Mouse (Mus musculus): ENCODE measurements around the gene Brdt. TPM values are rescaled to one million over a fixed set of nuclear protein-coding genes. Genes with fewer than 3 reads are reported as not detected.
A peak's percentile ranks its signal among the peaks of the same experiment; 100 is the strongest.
"Not testable (repeated sequence)": the region's sequence is repeated elsewhere in the genome, so short reads cannot be mapped to it uniquely, and the experiment has no call there.

Gene Brdt
- total RNA-seq, 2 experiments from 2014 or later = 0.25 TPM; not detected in 1

DNA sequence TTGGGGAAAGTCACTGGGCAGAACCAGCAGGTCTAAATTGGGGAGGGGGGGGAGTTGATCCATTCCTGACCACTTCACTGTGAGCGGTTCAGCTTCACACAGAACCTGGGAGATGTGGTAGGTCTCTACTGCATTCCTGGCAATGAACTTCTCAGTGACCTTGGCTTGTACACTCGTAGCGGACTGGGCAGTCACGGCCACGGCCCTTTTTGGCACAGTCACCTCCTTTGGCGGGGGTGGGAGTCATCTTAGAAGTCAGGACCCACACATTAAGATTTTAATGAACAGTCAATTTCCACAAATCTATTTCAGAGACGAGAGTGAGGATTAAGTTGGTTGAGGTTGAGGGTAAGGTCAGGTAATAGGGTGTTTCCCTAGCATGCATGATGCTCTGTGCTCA lies 13.8 kb upstream of the Brdt start:
- no peak for ATAC-seq (ENCODE audit: poor library complexity, severe bottlenecking)

DNA sequence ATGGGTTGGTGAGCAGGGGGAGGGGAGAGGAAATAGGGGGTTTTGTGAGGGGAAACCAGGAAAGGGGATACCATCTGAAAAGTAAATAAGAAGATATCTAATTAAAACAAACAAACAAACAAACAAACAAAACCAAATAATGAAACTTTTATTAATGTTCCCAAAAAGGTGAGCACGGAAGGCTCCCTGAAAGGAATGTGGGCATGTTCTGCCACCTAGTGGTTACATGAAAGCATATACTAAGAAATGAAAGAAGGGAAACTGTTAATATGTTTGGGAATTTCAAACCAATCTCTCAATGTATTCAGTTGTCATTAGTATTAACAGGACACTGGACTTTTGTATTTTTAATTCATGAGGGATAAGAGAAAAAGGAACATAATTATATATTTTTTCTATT lies 10.3 kb upstream of the Brdt start:
- peak; percentile 54; the same call in 1 of the 2 replicates for ATAC-seq (ENCODE audit: poor library complexity, severe bottlenecking)

DNA sequence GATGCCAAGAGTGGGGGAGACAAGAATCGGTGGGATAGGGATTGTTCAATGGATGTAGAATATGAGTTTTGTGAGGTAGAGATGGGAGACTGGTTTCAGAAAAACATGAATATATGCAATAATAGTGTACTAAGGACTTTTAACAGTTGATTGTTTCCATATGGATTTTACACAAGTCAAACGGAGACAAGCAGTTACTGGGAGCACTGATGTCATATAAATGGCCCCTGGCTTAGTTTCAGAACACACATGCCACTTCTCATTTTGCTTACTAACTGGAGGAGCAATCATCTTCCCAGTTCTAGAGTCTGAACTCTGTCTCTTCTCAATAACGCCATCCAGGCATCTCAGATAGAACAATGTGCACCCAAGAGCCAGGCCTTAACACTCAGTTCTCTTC lies 9.4 kb downstream of the Brdt start:
- ATAC-seq (ENCODE audit: poor library complexity, severe bottlenecking) = no peak

DNA sequence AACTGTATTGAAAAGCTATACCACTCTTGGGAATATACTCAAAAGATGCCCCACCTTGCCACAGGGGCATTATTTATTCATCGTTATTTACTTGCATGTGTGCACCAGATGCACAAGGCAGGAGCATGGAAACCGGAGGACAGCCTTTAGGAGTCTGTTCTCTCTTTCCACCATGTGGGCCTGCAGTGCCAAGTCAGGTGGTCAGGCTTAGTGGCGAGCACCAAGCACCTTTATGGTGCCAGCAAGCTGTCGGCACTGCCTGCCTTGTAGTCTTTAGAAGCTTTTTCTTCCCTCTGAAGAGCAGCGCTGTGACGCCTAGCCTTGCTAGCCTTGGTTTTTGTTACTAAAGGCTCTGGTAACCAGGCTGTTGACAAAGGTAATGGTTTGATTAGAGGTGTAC lies 11.9 kb downstream of the Brdt start:
- no peak for ATAC-seq (ENCODE audit: poor library complexity, severe bottlenecking)

DNA sequence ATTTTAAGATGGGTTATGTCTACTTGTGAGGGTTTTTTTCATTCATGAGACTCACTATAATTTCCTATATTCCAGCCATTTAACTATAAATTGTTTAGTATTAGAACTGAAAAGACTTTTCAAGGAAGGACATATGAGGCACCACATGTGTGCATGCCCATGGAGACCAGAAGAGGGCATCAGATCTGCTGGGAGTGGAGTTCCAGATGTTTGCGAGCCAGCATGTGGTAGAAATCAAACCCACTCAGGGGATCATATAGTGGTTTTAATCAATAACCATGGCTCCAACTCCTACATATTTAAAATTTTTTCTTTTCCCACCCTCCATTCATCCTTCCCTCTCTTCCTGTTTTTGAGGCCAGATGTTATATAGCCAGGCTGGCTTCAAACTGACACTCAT lies 15.3 kb downstream of the Brdt start:
- ATAC-seq (ENCODE audit: poor library complexity, severe bottlenecking) = no peak

DNA sequence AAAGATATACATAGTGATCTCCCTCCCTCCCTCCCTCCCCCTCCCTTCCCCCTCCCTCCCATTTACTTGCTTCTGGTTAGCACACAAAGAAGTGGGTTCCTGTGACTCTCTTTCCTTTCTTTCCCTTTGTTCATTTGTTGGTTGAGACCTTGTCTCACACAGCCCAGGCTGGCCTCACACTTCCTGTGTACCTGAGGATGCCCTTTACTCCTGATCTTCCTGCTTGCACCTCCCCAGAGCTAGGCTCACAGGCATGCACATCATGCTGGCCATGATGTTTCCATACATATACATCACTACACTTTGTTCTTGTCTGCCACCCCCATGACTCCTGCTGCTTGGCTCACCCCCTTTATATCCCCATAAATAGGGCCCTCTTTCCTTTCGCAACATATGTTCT lies 21.6 kb downstream of the Brdt start:
- ATAC-seq (ENCODE audit: poor library complexity, severe bottlenecking) = no peak

DNA sequence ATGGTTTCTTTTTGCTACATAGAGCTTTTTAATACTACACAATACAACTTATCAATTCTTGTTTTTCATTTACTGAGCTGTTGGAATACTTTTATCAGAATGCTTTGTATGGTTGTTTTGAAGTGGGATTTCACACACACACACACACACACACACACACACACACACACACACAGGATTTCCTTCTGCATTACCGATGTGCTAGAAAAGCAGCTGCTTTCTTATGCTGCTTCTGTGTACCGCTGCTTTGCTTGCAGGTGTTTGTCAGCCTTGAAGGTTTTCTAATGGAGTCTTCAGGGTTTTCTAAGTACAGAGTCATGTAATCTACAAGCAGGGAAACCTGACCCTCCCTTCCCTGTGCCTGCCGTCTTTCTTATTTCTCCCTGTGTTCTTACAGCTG lies 23.0 kb downstream of the Brdt start:
- no peak for ATAC-seq (ENCODE audit: poor library complexity, severe bottlenecking)

DNA sequence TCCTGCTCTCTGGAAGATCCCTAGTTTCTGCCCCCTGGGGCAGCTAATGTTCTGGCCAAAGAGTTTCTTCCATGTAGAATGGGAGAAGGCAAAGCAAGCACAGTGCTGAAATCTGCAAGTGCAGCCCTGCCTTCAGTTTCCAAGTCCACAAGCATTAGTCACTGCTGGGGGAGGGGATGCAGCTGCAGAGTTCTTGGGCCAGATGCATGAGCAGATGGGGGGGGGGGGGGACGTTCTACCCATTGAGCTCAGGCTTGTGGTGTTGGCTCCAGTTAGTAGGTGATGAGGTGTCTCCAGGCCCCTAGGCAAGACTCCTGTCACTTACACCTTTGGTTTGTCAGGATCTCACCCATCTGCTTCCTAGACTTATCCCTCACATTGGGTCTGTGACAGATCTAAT lies 24.8 kb downstream of the Brdt start:
- no peak for ATAC-seq (ENCODE audit: poor library complexity, severe bottlenecking)

DNA sequence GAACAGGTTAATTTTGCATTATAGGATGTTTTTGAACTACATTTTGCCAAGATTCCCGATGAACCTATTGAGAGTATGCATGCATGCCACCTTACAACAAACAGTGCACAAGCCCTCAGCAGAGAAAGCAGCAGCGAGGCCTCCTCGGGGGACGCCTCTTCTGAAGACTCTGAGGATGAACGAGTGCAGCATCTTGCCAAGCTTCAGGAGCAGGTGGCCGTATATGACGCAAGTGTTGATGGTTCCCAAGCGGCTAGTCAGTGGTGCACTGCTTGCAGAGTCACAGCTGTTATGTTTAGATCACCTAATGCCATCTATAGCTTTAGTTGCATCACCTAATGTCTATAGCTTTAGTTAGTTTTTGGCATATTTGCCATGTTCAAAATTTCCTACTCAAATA lies 26.8 kb downstream of the Brdt start:
- no peak for ATAC-seq (ENCODE audit: poor library complexity, severe bottlenecking)

DNA sequence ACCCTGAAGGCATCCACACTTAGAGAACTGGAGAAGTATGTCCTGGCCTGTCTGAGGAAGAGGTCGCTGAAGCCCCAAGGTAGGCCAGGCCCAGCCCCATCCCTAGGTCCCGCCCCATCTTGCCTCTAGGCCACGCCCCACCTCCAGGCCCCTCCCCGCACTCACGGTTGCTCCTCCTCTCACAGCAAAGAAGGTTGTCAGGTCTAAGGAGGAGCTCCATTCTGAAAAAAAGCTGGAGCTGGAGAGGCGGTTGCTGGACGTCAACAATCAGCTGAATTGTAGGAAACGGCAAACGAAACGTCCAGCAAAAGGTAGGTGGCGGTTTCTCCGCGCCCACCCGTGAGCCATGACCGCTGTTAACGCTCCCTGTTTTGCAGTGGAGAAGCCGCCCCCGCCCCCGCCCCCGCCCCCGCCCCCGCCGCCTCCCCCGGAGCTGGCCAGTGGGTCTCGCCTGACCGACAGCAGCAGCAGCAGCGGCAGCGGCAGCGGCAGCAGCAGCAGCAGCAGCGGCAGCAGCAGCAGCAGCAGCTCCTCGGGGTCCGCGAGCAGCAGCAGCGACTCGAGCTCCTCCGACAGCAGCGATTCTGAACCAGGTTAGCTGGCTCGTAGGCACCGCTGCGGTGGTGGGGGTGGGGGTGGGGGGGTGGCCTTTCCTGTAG lies 28.6 kb downstream of the Brdt start:
- ATAC-seq (ENCODE audit: poor library complexity, severe bottlenecking) = peak; percentile 100

DNA sequence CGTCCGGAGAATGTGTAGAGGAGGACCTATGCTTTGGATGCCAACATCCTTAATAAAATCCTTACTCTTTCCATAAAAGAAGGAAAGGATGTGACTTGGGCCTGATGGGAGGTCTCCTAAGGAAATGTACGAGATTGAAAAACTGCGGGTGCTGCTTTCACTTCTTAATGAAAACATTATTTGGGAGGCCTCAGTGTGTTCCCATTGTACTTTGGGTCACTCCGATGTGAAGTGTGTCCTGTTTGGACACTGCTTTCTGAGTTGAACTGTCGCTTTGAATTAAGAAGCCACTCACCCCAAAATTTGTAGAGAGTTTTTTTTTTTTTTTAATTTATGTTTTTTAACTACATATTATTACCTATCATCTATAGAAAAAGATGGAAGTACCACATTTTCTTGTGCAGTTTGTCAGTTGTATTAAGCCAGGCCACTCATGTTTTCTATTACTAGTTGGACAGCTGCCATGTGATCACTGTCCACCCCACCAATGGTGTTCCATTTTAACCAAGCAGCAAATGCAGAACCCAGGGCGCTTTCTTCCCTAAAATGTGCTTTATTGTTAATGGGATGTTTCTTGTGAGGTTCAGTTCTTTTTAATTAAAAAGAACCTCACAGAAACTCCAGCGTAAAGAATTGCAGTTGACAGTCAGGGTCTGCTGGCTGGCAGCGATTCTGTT lies 29.2 kb downstream of the Brdt start:
- no peak for ATAC-seq (ENCODE audit: poor library complexity, severe bottlenecking)

DNA sequence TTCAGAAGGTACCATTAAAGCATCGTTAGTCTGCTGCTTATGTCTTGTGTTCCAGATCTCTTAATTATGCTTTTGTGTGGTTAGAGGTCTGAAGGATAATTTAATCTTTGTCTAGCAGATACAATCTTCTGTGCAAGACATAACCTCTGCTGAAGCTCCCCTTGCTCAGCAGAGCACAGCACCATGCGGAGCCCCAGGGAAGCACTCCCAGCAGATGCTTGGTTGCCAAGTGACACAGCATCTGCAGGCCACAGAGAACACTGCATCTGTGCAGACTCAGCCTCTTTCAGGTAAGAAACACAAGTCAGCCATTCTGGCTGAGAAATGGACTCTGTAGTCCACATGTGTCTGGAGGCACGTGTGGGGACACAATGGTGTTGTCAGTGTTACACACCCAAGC lies 39.1 kb downstream of the Brdt start:
- no peak for ATAC-seq (ENCODE audit: poor library complexity, severe bottlenecking)

DNA sequence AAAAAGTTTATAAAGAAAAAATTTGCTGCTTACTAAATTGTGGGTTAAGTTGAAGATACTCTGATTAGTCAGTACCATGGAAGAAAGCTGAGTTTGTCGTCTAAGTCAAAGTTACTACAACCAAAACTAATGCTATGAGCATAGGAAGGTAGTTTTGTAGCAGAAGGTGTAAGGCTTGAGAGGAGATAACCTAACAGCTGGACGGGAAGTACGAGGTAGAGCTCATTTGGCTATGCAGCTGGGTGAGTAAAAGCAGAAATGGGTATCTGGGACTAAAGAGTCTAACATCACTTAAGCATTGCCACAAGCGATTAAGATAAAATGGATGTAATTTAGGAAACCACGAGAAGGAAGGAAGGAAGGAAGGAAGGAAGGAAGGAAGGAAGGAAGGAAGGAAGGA lies 40.4 kb downstream of the Brdt start:
- ATAC-seq (ENCODE audit: poor library complexity, severe bottlenecking) = no peak

DNA sequence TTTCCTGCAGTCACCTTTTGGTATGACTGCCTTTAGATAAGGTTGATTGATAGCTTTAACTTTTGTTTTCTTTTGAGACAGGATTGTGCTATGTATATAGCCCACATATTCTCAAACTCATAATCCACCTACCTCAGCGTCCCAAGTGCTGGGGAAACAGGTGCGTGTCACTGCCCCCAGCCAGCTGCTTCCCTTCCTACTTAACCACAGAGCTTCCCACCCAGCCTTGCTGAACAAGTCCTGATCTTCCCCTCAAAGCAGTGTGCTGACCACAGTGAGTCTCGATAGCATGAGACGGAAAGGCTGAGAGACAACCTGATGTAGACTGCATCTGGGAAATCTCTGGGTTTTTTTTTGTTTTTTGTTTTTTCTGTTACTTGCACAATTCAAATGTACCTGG lies 42.3 kb downstream of the Brdt start:
- ATAC-seq (ENCODE audit: poor library complexity, severe bottlenecking) = peak; percentile 33; the same call in 1 of the 2 replicates

DNA sequence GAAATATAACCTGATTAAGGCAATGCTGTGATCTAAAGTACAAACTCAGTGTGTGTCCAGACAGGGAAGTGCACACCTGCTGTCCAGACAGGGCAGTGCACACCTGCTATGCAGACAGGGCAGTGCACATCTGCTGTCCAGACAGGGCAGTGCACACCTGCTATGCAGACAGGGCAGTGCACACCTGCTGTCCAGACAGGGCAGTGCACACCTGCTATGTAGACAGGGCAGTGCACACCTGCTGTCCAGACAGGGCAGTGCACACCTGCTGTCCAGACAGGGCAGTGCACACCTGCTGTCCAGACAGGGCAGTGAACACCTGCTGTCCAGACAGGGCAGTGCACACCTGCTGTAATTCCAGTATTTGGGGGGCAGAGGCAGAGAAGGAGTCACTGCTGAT lies 55.5 kb downstream of the Brdt start:
- not testable (repeated sequence) for ATAC-seq (ENCODE audit: poor library complexity, severe bottlenecking)

DNA sequence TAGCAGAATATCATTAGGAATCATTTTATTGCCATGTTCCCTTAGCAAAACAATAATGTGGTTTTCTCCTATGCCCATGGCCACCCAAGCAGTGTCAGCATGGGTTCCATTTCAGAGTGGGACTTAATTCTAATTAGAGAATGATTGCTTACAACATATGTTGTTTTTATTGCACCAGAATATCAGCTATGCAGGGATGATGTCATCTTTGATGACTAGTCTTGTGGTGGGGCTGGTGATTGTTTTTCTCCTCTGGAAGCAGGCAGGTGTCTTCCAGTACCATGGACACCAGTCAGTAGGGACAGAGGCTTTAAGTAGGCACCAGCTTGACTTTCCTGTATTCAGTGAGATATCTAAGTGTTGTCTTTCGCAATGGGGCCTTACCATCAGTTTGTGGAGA lies 56.8 kb downstream of the Brdt start:
- no peak for ATAC-seq (ENCODE audit: poor library complexity, severe bottlenecking)

DNA sequence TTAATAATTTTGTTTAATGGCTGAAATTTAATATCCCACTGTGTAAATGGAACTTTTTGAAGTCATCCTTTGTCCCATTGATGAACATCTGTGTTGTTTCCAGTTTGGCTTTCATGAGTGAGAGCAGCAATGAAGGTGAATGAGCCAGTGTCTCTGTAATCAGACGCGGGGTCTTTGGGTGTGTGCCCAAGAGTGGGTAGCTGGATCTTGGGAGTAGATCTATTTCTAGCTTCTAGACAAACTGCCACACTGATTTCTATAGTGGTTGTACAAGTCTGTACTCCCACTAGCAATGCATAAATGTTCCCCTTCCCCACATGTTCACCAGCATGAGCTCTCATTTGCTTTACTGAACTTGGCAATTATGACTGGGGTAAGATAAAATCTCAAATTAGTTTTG lies 58.4 kb downstream of the Brdt start:
- no peak for ATAC-seq (ENCODE audit: poor library complexity, severe bottlenecking)

DNA sequence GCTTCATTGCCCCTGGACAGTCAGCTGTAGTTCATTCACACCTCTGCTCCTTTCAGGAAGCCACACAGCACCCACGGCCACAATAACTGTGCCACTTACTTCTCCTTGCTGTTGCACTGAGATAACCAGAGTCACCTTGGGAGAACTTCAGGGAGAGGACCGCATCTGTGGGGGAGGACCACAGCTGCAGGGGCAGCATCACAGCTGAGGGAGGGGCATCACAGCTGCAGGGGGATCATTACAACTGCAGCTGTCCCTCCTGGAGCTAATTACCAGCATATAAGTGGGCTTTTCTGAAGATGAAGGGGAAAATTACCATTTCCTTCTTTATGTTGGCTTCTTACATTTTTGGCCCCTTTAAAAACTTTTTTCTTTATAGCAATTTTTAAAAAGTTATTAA lies 63.5 kb downstream of the Brdt start:
- no peak for ATAC-seq (ENCODE audit: poor library complexity, severe bottlenecking)

DNA sequence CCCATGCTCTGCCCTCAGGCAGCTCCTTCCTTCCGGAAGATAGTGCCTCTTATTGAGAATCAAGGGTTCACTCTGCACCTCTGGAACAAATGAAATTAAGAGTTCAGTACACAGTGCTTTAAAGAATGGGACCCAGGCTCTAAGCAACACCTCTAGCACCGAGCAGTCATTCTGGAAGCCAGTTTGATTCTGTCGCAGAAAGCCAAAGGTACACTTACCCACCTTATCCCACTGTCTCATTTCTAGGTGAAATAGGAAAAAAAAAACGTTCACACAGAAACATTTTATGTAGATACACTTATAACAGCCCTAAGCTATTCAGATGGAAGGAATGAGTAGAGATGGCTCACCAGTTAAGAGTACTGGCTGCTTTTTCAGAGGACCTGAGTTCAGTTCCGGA lies 71.5 kb downstream of the Brdt start, which contains the start of gene Ephx4:
Gene Ephx4 (plus strand): TSS at position 301 of the 400 bp plus-strand sequence.
- no peak for ATAC-seq (ENCODE audit: poor library complexity, severe bottlenecking)

DNA sequence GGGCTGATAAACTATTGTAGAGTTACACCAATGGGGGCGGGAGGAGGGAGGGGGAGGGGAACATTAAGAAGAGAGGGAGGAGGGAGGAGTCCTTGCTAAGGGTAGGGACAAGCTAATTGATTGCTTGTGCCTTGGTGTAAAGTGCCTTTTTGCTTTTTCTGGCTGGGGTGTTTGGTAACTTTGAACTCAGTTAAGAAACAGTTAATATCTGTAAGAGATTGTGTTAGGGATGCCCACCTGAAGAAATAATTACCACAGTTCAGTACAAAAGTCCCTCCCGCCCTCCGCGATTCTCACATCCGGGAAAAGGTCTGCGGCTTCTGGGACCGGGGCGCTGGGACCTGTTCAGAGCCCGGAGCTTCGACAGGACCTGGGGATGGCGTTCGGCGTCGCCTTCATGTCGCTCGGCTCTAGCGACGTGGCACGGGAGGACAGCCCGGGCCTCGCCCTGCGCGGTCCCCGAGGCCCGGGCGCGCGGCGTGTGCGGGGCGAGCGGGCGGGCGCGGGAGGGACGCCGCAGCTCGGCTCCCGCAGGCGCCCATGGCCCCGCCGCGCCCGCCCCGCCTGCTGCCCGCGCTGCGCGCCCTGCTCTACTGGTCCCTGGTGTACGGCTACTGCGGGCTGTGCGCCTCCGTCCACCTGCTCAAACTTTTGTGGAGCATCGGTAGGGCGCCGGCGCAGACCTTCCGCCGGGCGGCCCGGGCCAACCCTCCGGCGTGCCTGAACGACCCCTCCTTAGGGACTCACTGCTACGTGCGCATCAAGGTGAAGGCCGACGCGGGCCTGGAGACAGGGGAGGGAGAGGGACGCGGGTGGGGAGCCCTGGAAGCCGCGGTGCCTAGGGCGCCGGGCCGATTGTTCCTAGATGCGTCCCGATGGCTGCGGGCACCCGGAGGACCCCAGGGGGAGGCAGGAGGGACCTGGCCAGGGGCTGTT lies 72.3 kb downstream of the Brdt start:
- ATAC-seq (ENCODE audit: poor library complexity, severe bottlenecking) = no peak

DNA sequence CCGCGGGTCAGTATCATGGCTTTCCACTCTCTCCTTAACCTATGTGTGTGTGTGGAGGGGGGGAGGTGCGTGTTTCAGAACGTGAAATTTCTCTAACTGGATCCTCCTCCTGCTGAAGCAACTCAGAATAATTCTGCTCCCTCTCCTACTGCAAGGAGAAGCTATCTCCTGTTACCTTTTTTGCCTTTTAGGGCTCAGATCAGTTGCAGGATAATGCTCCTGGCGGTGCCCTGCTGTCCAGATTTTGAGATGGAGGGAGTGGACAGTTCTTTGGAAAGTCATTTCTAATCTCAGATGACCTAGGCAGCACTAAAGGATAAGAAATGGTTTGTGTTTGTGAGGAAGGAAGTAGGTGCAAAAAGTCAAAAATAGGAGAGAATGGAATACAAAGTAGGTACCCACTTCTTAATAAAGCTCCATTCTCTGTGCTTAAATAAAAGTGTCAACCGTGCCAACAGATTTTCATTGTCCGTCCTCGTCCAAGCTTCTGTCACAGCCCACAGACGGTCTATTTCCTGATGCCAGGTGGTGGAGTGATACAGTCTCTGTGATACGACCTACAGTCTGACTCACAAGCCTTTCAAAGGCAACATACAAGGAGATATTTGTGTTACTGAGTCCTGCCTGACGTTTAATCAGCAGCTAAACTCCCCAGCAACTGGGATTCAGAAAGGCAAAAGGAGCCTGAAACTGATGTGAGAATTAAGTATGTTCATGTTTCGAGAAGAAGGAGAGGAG lies 73.2 kb downstream of the Brdt start:
- ATAC-seq (ENCODE audit: poor library complexity, severe bottlenecking) = no peak

Measured in megakaryocyte, adult 5-6 weeks (primary cell).